Mouse (Mus musculus) intestine, embryonic 14.5 days (tissue): ENCODE results near the gene Ugcg. TPM values are rescaled to one million over a fixed set of nuclear protein-coding genes. Genes with fewer than 3 reads are reported as not detected.

Experiments used
- ATAC-seq: fragments of 200-750 bp; cut with Nextera tagmentation; replicated peaks from 2 replicates; pipeline ENCODE4 v1.8.0; 2017; ENCODE audit warnings: low read depth, moderate number of reproducible peaks, moderate TSS enrichment, moderate library complexity; ENCODE audit not compliant: low FRiP score, low TSS enrichment
- DNase-seq: peaks from one replicate; pipeline ENCODE4 v3.0.0-alpha.2; 2018; ENCODE audit warnings: low spot score
- H3K27ac ChIP-seq: fragments of 300-500 bp; sonication (generic); 2 replicates; pipeline ENCODE4 v1.5.1; 2014; ENCODE audit warnings: low read depth, mild to moderate bottlenecking, control low read depth
- H3K27me3 ChIP-seq: fragments of 300-500 bp; sonication (generic); replicated peaks from 2 replicates; pipeline ENCODE4 v1.6.1; 2014; ENCODE audit warnings: low read length, control low read depth; ENCODE audit not compliant: control insufficient read depth, insufficient read depth
- H3K36me3 ChIP-seq: fragments of 300-500 bp; sonication (generic); 2 replicates; pipeline ENCODE4 v1.6.1; 2014; ENCODE audit warnings: low read length, control low read depth; ENCODE audit not compliant: control insufficient read depth, insufficient read depth
- H3K4me1 ChIP-seq: fragments of 300-500 bp; sonication (generic); replicated peaks from 2 replicates; pipeline ENCODE4 v1.6.1; 2014; ENCODE audit warnings: low read length, control low read depth, mixed read lengths; ENCODE audit not compliant: control insufficient read depth, insufficient read depth
- H3K4me2 ChIP-seq: fragments of 300-500 bp; sonication (generic); 2 replicates; pipeline ENCODE4 v1.6.1; 2014; ENCODE audit warnings: low read length
- H3K4me3 ChIP-seq: fragments of 300-500 bp; sonication (generic); 2 replicates; pipeline ENCODE4 v1.5.1; 2014; ENCODE audit warnings: low read depth, low read length, control low read depth, mixed read lengths
- H3K9ac ChIP-seq: fragments of 300-500 bp; sonication (generic); 2 replicates; pipeline ENCODE4 v1.6.1; 2014; ENCODE audit warnings: mild to moderate bottlenecking, low read length
- H3K9me3 ChIP-seq: fragments of 300-500 bp; sonication (generic); 2 replicates; pipeline ENCODE4 v1.6.1; 2016; ENCODE audit warnings: low read length, control low read depth; ENCODE audit not compliant: control insufficient read depth
- WGBS: fragments of 180-500 bp; shearing (Covaris S2); extraction: QIAGEN DNeasy Blood & Tissue Kit; methylation state at CpG from one replicate; pipeline ENCODE4 v1.1.7; 2014; 5-methylcytosine and 5-hydroxymethylcytosine counted together
- polyA plus RNA-seq: library from polyadenylated mRNA; unstranded; fragments of >200 nt; fragmentation: Nextera tagmentation; extraction: Ambion mirVana; gene quantifications from 2 replicates; pipeline ENCODE4 v1.2.1, GENCODE M21; 2014

The Ugcg gene
- polyA plus RNA-seq, 1 experiment from 2014 or later, result 14.1 TPM

DNA sequence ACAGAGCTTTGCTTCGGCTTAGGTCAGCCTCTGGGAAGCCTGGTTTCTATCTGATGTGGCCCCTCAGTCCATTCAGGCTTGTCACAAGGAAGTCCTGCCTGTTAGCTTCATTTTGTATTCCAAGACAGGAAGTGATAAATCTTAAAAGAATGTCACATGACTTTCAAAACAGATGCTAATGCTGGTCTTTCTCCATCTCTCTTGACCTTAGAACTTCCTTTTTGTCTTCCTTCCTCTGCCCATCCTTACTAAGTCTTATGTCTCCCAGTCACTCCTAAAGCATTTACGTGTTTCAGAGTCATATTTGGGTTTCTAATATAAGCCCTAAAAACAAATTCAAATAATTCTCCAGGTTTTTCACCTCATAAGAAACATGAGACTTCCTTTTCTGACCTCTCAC, 25.0 kb upstream of the Ugcg start:
- WGBS, result 55% methylated on average over 2 of the region's 2 CpGs
- H3K4me1 ChIP-seq, result no peaks in the 10 kb centered on the region

DNA sequence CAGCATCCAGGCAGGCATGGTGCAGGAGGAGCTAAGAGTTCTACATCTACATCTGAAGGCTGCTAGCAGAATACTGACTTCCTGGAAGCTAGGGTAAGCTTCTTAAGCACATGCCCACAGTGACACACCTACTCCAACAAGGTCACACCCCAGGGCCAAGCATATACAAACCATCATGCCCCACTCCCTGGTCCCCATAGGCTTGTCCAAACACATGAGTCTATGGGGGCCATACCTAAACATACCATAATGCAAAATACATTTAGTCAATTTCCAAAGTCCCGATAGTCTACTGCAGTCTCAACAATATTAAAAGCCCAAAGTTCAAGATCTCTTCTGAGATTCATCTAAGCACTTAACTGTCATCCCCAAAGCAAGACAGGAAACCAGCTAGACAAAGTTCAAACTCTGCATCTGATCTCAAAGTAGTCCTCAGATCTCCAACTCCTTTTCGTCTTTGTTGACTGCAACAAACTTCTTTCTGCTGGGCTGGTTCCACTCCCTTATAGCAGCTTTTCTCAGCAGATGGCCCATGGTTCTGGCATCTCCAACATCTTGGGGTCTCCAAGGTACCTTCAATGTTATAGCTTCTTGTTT, 21.7 kb upstream of the Ugcg start:
- no peaks in the 10 kb centered on the region for H3K27me3 ChIP-seq
- no peaks in the 10 kb centered on the region for H3K4me1 ChIP-seq
- no peak overlapping the region for H3K9ac ChIP-seq
- no peak overlapping the region for H3K4me2 ChIP-seq
- no peak overlapping the region for H3K4me3 ChIP-seq
- H3K36me3 ChIP-seq, result no peaks in the 10 kb centered on the region
- 93% methylated on average over 2 of the region's 2 CpGs for WGBS
- DNase-seq (no peak), ATAC-seq (no peak)
- no peaks in the 10 kb centered on the region for H3K9me3 ChIP-seq
- H3K27ac ChIP-seq, result no peak overlapping the region

More for the DNA sequence above, 25.0 kb upstream of the Ugcg start:
- Histone ChIP-seq H3K9me3 (no peaks in the 10 kb centered on the region), H3K4me2 (no peak overlapping the region), H3K36me3 (no peaks in the 10 kb centered on the region), H3K27me3 (no peaks in the 10 kb centered on the region), H3K27ac (no peak overlapping the region), H3K9ac (no peak overlapping the region), H3K4me3 (no peak overlapping the region)
- no peak for DNase-seq
- no peak for ATAC-seq

DNA sequence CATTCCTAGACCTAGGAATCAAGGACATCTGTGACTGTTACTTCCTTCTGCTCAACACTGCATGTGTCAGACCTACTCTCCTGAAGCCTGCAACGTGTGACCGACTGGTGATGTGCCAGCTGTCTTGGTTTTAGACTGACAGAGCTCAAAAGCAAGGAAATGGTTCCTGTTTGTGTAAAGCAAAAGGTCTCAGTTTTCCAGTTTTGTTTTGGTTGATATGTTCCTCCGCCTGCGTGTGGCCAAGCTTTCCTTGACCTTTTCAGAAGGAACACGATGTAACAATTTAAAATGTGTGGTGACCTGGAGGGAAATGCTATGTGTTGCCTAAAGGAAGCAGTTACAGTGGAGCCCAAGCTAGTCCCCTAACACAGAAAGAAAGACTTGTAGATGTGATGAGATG, 19.1 kb upstream of the Ugcg start:
- DNase-seq, result no peak
- no peaks in the 10 kb centered on the region for H3K36me3 ChIP-seq
- H3K4me1 ChIP-seq, result no peaks in the 10 kb centered on the region
- no peak overlapping the region for H3K27ac ChIP-seq
- no peaks in the 10 kb centered on the region for H3K27me3 ChIP-seq
- no peak overlapping the region for H3K4me3 ChIP-seq
- H3K4me2 ChIP-seq, result no peak overlapping the region
- ATAC-seq, result no peak
- H3K9ac ChIP-seq, result no peak overlapping the region
- 85% methylated on average over 5 of the region's 5 CpGs for WGBS
- H3K9me3 ChIP-seq, result no peaks in the 10 kb centered on the region

DNA sequence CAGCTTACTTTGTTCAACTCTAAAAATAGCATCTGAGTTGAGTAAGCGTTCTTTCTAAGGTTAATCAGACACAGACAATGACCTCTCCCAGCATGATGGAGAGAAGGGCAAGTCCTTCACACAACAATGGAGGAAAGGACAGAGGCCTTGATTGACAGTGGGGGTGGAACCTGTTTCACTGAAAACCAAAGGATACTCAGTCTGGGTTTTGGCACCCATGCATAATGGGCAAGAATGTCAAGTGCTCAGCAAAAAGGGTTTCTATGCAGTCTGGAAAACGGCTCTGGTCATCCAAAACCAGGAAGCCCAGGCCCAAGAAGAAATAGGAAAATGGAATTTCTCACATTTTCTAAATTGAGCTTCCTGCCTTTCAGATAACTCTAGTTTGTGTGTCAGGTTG, 16.4 kb upstream of the Ugcg start:
- no peak overlapping the region for H3K27ac ChIP-seq
- H3K36me3 ChIP-seq, result no peaks in the 10 kb centered on the region
- ATAC-seq (no peak), DNase-seq (no peak)
- no peaks in the 10 kb centered on the region for H3K9me3 ChIP-seq
- 64% methylated on average over 2 of the region's 2 CpGs for WGBS
- H3K9ac ChIP-seq, result no peak overlapping the region
- H3K4me1 ChIP-seq, result 0 out of 2 replicates have a peak, but pooled peaks cover 2% of the 10 kb centered on the region
- H3K4me3 ChIP-seq, result no peak overlapping the region
- no peaks in the 10 kb centered on the region for H3K27me3 ChIP-seq
- H3K4me2 ChIP-seq, result no peak overlapping the region

DNA sequence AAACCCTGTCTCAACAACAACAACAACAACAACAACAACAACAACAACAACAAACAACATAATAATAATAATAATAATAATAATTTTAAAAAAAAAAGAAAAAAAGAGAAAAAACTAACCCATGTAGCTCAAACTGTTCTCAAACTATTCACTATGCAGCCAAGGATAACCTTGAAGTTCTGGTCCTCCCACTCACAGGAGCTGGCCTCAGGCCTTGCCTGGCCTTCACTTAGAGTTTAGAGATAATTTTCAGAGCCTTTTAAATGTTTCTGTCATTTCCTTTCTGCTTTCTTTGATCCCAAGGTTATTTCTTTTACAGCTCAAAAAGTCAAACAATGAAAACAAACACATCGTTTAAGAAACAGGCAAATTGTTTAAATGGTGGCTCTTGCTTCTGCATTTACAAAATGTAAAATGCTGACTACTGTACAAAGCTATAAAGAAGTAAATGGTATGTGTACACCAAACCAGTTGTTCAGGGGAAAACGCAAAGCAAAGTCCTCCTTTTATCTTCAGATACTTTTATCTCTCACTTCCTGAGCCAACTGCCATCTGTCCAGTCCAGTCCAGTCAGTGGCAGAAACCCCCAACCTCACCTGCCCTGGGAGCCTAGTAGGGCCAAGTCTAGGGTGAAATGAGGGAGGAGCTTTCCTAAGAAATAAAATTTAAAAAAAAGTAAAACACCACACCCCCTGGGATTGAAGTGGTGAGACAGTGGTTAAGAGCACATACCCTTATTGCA, 15.7 kb upstream of the Ugcg start:
- no peak for ATAC-seq

DNA sequence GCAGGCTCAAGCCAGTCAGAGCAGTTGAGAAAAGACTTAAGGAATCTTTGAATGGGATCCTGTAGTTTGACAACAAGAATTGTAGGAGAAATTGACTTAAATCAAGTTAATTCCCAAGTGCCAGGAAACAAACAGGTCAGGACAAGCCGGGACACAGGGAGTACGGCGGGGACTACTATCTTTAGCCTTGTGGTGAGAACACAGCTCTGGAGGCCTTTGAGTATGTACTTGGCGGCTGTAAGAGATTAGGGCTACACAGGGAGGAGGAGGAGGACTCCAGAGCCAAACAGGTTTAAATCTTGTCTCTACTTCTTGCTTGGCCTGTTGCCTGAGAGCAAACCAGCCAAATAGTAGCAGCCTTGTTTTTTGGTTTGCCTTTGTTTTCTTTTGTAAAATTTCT, 14.1 kb upstream of the Ugcg start:
- H3K36me3 ChIP-seq, result no peaks in the 10 kb centered on the region
- H3K9ac ChIP-seq, result no peak overlapping the region
- no peak for ATAC-seq
- no peak overlapping the region for H3K4me3 ChIP-seq
- no peak overlapping the region for H3K27ac ChIP-seq
- DNase-seq, result no peak
- 66% methylated on average over 4 of the region's 4 CpGs for WGBS
- H3K9me3 ChIP-seq, result no peaks in the 10 kb centered on the region
- H3K4me2 ChIP-seq, result no peak overlapping the region
- 0 out of 2 replicates have a peak, but pooled peaks cover 2% of the 10 kb centered on the region for H3K4me1 ChIP-seq
- H3K27me3 ChIP-seq, result no peaks in the 10 kb centered on the region

More for the DNA sequence above, 15.7 kb upstream of the Ugcg start:
- Histone ChIP-seq H3K27ac (no peak overlapping the region), H3K9ac (no peak overlapping the region), H3K4me3 (no peak overlapping the region), H3K4me2 (no peak overlapping the region), H3K27me3 (no peaks in the 10 kb centered on the region), H3K9me3 (no peaks in the 10 kb centered on the region), H3K36me3 (no peaks in the 10 kb centered on the region), H3K4me1 (0 out of 2 replicates have a peak, but pooled peaks cover 2% of the 10 kb centered on the region)
- no peak for DNase-seq
- 64% methylated on average over 2 of the region's 2 CpGs for WGBS

DNA sequence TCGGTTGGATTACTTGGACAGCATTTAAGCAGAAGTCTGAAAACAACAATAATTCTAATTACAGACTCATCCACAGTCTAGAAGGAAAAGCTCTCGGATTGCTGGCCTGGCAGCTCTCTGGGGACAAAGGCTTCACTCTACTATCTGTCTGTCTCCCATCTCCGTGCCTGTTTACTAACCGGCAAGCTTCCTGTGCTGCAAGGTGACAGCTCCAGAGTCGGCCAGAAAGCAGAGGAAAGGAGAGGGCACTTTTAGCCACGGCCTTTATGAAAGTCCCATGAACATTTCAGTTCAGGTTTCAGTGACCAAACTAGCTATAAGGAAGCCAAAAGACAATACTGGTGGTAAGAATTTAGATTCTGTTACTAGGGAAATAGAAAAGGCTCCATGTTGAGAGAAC, 13.1 kb upstream of the Ugcg start:
- no peak overlapping the region for H3K4me3 ChIP-seq
- no peaks in the 10 kb centered on the region for H3K27me3 ChIP-seq
- H3K27ac ChIP-seq, result no peak overlapping the region
- ATAC-seq, result no peak
- H3K4me2 ChIP-seq, result no peak overlapping the region
- DNase-seq, result no peak
- H3K9me3 ChIP-seq, result no peaks in the 10 kb centered on the region
- no peak overlapping the region for H3K9ac ChIP-seq
- WGBS, result 38% methylated on average over 6 of the region's 6 CpGs
- H3K4me1 ChIP-seq, result 0 out of 2 replicates have a peak, but pooled peaks cover 2% of the 10 kb centered on the region
- no peaks in the 10 kb centered on the region for H3K36me3 ChIP-seq

DNA sequence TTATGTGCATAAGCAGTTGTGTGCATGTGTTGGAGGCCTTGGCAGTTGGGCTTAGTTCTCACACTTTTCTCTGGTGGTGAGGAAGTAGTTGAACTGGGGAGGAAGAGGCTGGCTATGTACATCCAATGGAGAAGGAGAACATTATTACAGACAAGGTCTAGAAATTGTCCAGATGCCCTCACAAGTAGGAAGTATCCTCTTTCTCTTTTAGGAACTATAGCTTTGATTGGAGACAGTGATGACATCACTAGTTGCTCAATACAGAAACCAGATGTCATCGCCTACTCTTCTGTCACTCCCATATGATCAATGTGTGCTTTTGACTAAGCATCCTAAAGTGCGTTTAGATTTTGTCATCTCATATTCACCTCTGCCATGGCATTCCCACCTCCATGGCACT, 11.5 kb upstream of the Ugcg start:
- no peak for ATAC-seq
- no peak overlapping the region for H3K4me3 ChIP-seq
- H3K9ac ChIP-seq, result no peak overlapping the region
- H3K27ac ChIP-seq, result no peak overlapping the region
- no peak overlapping the region for H3K4me2 ChIP-seq
- H3K27me3 ChIP-seq, result no peaks in the 10 kb centered on the region
- H3K9me3 ChIP-seq, result no peaks in the 10 kb centered on the region
- no peak for DNase-seq
- H3K4me1 ChIP-seq, result 0 out of 2 replicates have a peak, but pooled peaks cover 2% of the 10 kb centered on the region
- 88% methylated on average over 2 of the region's 2 CpGs for WGBS
- no peaks in the 10 kb centered on the region for H3K36me3 ChIP-seq
